Mouse (Mus musculus) forebrain, embryonic 10.5 days (tissue): Measurements from ENCODE around the gene AI467606. TPM values are rescaled to one million over a fixed set of nuclear protein-coding genes. Genes with fewer than 3 reads are reported as not detected.

ENCODE experiments used
- DNase-seq: peaks from one replicate; pipeline ENCODE4 v3.0.0-alpha.2; 2017; ENCODE audit warnings: low spot score; ENCODE audit errors: extremely low spot score
- H3K27ac ChIP-seq: fragments of 300-500 bp; sonication (generic); 2 replicates; pipeline ENCODE4 v1.5.1; 2016; ENCODE audit warnings: mild to moderate bottlenecking
- H3K27me3 ChIP-seq: fragments of 300-500 bp; sonication (generic); 2 replicates; pipeline ENCODE4 v1.6.1; 2016; ENCODE audit warnings: mild to moderate bottlenecking; ENCODE audit not compliant: poor library complexity, severe bottlenecking
- H3K36me3 ChIP-seq: fragments of 300-500 bp; sonication (generic); replicated peaks from 2 replicates; pipeline ENCODE4 v1.6.1; 2016; ENCODE audit warnings: mild to moderate bottlenecking, moderate library complexity
- H3K4me1 ChIP-seq: fragments of 300-500 bp; sonication (generic); 2 replicates; pipeline ENCODE4 v1.6.1; 2016
- H3K4me3 ChIP-seq: fragments of 300-500 bp; sonication (generic); 2 replicates; pipeline ENCODE4 v1.5.1; 2016; ENCODE audit warnings: mild to moderate bottlenecking, moderate library complexity
- H3K9me3 ChIP-seq: fragments of 300-500 bp; sonication (generic); 2 replicates; pipeline ENCODE4 v1.6.1; 2016; ENCODE audit warnings: mild to moderate bottlenecking, moderate library complexity
- WGBS: fragments of 180-500 bp; shearing (Covaris S2); methylation state at CpG from one replicate; pipeline ENCODE4 v1.1.7; 2016; 5-methylcytosine and 5-hydroxymethylcytosine counted together
- microRNA-seq: library from miRNA; unstranded; fragments of <30 nt; microRNA quantifications from one replicate; pipeline ENCODE4, GENCODE M21; 2017
- polyA plus RNA-seq: library from polyadenylated mRNA; unstranded; fragments of >200 nt; fragmentation: Nextera tagmentation; extraction: Ambion mirVana; gene quantifications from 2 replicates; pipeline ENCODE4 v1.2.1, GENCODE M21; 2016

The AI467606 gene
- polyA plus RNA-seq, 1 experiment from 2014 or later: 0.74 TPM

DNA sequence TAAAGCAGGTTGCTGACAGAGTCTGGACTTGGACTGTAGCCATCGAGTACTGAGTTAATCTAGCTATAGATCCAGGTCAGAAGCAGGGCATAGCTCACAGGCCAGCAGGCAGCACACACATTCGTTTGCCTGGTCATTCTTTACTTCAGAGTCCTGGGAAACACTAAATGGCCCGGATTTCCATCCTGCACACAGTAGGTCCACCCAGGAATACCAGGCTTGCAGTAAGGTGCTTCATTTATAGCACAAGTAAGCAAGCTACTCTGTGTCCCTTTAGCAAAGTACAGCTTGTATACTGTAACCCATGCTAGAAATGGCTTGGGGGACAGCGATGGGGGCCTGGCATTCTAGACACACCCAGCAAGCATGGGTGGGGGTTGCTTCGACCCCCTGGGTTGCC, 48.4 kb downstream of the AI467606 start:
- Histone ChIP-seq H3K36me3 (no peaks in the 10 kb centered on the region), H3K4me1 (peaks cover 4% of the 10 kb centered on the region; the same call in 1 of the 2 replicates), H3K27me3 (no peaks in the 10 kb centered on the region), H3K27ac (no peak overlapping the region), H3K9me3 (no peaks in the 10 kb centered on the region), H3K4me3 (no peak overlapping the region)
- 65% methylated on average over 5 of the region's 5 CpGs for WGBS
- no peak for DNase-seq

DNA sequence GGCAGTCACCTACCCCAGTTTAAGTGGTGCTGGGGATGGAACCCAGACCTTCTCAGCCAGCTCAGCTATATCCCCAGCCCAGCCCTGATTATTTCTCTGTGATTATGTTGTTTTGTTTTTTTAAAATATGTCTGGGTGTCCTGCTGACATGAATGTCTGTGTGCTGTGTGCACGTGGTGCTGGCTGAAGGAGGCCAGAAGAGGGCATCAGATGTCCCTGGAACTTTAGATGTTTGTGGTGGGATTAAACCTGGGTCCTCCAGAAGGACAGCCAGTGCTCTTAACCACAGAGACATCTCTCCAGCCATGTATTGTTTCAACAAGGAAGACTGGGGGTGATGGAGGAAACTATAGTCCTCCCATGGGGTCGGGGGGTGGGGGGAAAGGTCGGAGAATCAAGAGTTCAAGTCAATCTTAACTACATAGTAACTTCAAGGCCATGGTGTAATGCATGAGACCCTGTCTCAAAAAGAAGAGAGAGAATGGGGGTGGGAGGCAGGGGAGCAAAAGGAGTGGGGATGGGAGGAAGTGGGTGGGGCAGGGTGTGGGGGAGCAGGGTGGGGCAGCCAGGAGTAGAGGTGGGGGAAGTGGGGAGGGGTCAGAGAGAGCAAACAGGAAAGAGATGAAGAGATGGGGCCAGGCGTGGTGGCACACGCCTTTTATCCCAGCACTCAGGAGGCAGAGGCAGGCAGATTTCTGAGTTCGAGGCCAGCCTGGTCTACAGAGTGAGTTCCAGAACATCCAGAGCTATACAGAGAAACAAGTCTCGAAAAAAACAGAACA, 49.7 kb downstream of the AI467606 start:
- no peak for DNase-seq
- no peaks in the 10 kb centered on the region for H3K27me3 ChIP-seq
- no peak overlapping the region for H3K27ac ChIP-seq
- H3K4me1 ChIP-seq: peaks cover 4% of the 10 kb centered on the region
- 75% methylated on average over 7 of the region's 7 CpGs for WGBS
- no peak overlapping the region for H3K4me3 ChIP-seq
- no peaks in the 10 kb centered on the region for H3K36me3 ChIP-seq
- no peaks in the 10 kb centered on the region for H3K9me3 ChIP-seq

DNA sequence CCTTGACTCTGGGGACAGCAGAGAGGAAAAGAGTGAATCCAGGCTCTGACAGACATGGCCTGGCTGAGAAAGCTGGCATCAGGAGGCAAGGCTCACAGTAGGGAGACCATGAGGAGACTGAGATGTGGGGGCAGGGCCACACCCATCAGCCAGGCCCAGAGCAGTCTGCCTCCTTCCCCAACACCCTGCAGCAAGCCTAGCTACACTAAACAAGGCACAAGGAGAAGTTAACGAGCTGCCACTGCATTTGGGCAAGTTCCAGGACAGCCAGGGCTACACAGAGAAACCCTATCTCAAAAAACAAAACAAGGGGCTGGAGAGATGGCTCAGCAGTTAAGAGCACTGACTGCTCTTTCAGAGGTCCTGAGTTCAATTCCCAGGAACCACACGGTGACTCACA, 51.1 kb downstream of the AI467606 start:
- H3K36me3 ChIP-seq: no peaks in the 10 kb centered on the region
- 48% methylated on average over 2 of the region's 2 CpGs for WGBS
- no peak overlapping the region for H3K4me3 ChIP-seq
- H3K27ac ChIP-seq: no peak overlapping the region
- H3K9me3 ChIP-seq: no peaks in the 10 kb centered on the region
- DNase-seq: no peak
- H3K4me1 ChIP-seq: peaks cover 17% of the 10 kb centered on the region
- no peaks in the 10 kb centered on the region for H3K27me3 ChIP-seq

DNA sequence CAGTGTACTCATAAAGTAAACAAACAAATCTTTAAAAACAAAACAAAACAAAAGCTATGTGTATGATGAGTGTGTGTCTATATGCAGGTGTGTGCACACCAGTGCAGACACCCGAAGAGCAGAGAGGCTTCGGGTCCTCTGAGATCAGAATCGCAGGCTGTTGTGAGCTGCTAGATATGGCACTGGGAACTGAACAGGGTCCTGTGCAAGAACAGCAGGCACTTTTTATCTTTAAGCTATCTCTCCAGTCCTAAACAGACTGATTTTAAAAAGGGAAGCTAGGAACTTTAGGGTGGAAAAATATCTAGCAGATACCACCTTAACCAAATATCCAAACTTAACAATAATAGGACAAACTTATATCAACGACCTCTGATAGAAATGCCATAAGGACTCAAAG, 51.5 kb downstream of the AI467606 start:
- H3K27me3 ChIP-seq: no peaks in the 10 kb centered on the region
- no peak for DNase-seq
- H3K4me1 ChIP-seq: peaks cover 17% of the 10 kb centered on the region
- no peak overlapping the region for H3K4me3 ChIP-seq
- no peaks in the 10 kb centered on the region for H3K9me3 ChIP-seq
- no peaks in the 10 kb centered on the region for H3K36me3 ChIP-seq
- 90% methylated on average over 4 of the region's 4 CpGs for WGBS
- H3K27ac ChIP-seq: no peak overlapping the region

Small RNA genes within 50 kb of the gene (microRNA-seq; reads per million reads assigned to microRNA genes)
- not detected for gene Gm44343

Other genes starting within 250 kb of the AI467606 start
- gene Doc2a, start 243.9 kb upstream of the AI467606 start, polyA plus RNA-seq: 9.8 and 10.1 TPM in 2 replicates
- 57.4 and 65.2 TPM in 2 replicates for gene Hirip3, start 229.4 kb upstream of the AI467606 start, polyA plus RNA-seq
- gene Ino80e, start 229.0 kb upstream of the AI467606 start, polyA plus RNA-seq: 110 and 117 TPM in 2 replicates
- 54.0 and 54.1 TPM in 2 replicates for gene Taok2, start 206.7 kb upstream of the AI467606 start, polyA plus RNA-seq
- 22.2 and 24.9 TPM in 2 replicates for gene Tmem219, start 168.4 kb upstream of the AI467606 start, polyA plus RNA-seq
- gene Kctd13, start 162.5 kb upstream of the AI467606 start, polyA plus RNA-seq: 17.5 and 18.0 TPM in 2 replicates
- gene Asphd1, start 141.8 kb upstream of the AI467606 start, polyA plus RNA-seq: 0.21 TPM in 1 of 2 replicates, not detected in the other
- gene Sez6l2, start 140.8 kb upstream of the AI467606 start, polyA plus RNA-seq: 0.72 and 1.2 TPM in 2 replicates
- 84.6 and 85.7 TPM in 2 replicates for gene Cdipt, start 115.4 kb upstream of the AI467606 start, polyA plus RNA-seq
- gene Cdiptos, start 115.3 kb upstream of the AI467606 start, polyA plus RNA-seq: 0.72 and 1.0 TPM in 2 replicates
- 3.3 TPM in 2 replicates for gene Mvp, start 76.7 kb upstream of the AI467606 start, polyA plus RNA-seq
- gene Pagr1b, start 74.9 kb upstream of the AI467606 start, polyA plus RNA-seq: not detected in 2 replicates
- 92.7 and 121 TPM in 2 replicates for gene Pagr1a, start 74.0 kb upstream of the AI467606 start, polyA plus RNA-seq
- 32.6 and 46.7 TPM in 2 replicates for gene Gm42742, start 70.3 kb upstream of the AI467606 start, polyA plus RNA-seq
- 3.5 and 4.0 TPM in 2 replicates for gene Prrt2, start 70.1 kb upstream of the AI467606 start, polyA plus RNA-seq
- gene Maz, start 64.3 kb upstream of the AI467606 start, polyA plus RNA-seq: 60.2 and 65.7 TPM in 2 replicates
- 223 and 226 TPM in 2 replicates for gene Kif22, start 48.9 kb upstream of the AI467606 start, polyA plus RNA-seq
- gene Zg16, start 4.0 kb upstream of the AI467606 start, polyA plus RNA-seq: not detected in 2 replicates
- gene Qprt, start 30.9 kb downstream of the AI467606 start, polyA plus RNA-seq: 11.3 and 12.3 TPM in 2 replicates
- gene Spn, start 46.5 kb downstream of the AI467606 start, polyA plus RNA-seq: 0.07 and 0.10 TPM in 2 replicates
- gene Cd2bp2, start 104.7 kb downstream of the AI467606 start, polyA plus RNA-seq: 111 and 114 TPM in 2 replicates
- gene Tbc1d10b, start 117.1 kb downstream of the AI467606 start, polyA plus RNA-seq: 27.3 and 29.2 TPM in 2 replicates
- 10.7 and 10.8 TPM in 2 replicates for gene Mylpf, start 117.5 kb downstream of the AI467606 start, polyA plus RNA-seq
- 74.7 and 78.3 TPM in 2 replicates for gene Zfp553, start 141.7 kb downstream of the AI467606 start, polyA plus RNA-seq
- 30.3 and 32.3 TPM in 2 replicates for gene Sept1, start 141.8 kb downstream of the AI467606 start, polyA plus RNA-seq
- 55.8 and 57.7 TPM in 2 replicates for gene Zfp771, start 152.9 kb downstream of the AI467606 start, polyA plus RNA-seq
- gene Dctpp1, start 169.3 kb downstream of the AI467606 start, polyA plus RNA-seq: 379 and 383 TPM in 2 replicates
- gene Sephs2, start 182.7 kb downstream of the AI467606 start, polyA plus RNA-seq: 84.0 and 88.2 TPM in 2 replicates
- 0.22 and 0.36 TPM in 2 replicates for gene Itgal, start 204.9 kb downstream of the AI467606 start, polyA plus RNA-seq